Mouse (Mus musculus) spleen, adult 2 months (tissue): ENCODE data around the gene Fancc. TPM values are rescaled to one million over a fixed set of nuclear protein-coding genes. Genes with fewer than 3 reads are reported as not detected.
A peak's percentile ranks its signal among the peaks of the same experiment; 100 is the strongest.

Experiments
- DNase-seq, 2 experiments: peaks; one replicate each; pipeline versions ENCODE4 v3.0.0 to v3.0.0-alpha.2; 2012 to 2021; ENCODE audit warnings: low spot score in 2 of 2, low read depth in 1 of 2
- H3K27ac ChIP-seq: fragments of 200-500 bp; 2 replicates; pipeline ENCODE4 v1.5.1; 2012; ENCODE audit warnings: low read length, inconsistent platforms; ENCODE audit not compliant: insufficient read depth
- H3K27me3 ChIP-seq: fragments of 200-500 bp; 2 replicates; pipeline ENCODE4 v1.6.1; 2012; ENCODE audit warnings: mild to moderate bottlenecking, moderate library complexity, low read length, inconsistent platforms; ENCODE audit not compliant: control insufficient read depth, insufficient read depth
- H3K36me3 ChIP-seq: fragments of 200-500 bp; 2 replicates; pipeline ENCODE4 v1.6.1; 2012; ENCODE audit warnings: mild to moderate bottlenecking, low read length, inconsistent platforms; ENCODE audit not compliant: control insufficient read depth, insufficient read depth
- H3K4me1 ChIP-seq: fragments of 200-500 bp; 2 replicates; pipeline ENCODE4 v1.6.1; 2011; ENCODE audit warnings: inconsistent platforms; ENCODE audit not compliant: control insufficient read depth, insufficient read depth, insufficient read length
- H3K4me3 ChIP-seq: fragments of 200-500 bp; 2 replicates; pipeline ENCODE4 v1.5.1; 2011; ENCODE audit warnings: mild to moderate bottlenecking, inconsistent platforms; ENCODE audit not compliant: insufficient read depth, insufficient read length; ENCODE audit errors: extremely low read depth
- CTCF ChIP-seq: fragments of 200-500 bp; IDR thresholded peaks from 2 replicates; pipeline ENCODE4 v1.5.1; 2011; ENCODE audit warnings: mild to moderate bottlenecking, inconsistent platforms; ENCODE audit not compliant: insufficient read depth, insufficient read length, insufficient replicate concordance; ENCODE audit errors: extremely low read depth
- POLR2A ChIP-seq: fragments of 200-500 bp; IDR thresholded peaks from 2 replicates; pipeline ENCODE4 v1.6.1; 2011; ENCODE audit warnings: low read depth, low read length, inconsistent platforms
- WGBS: fragments of 180-500 bp; shearing (Covaris S2); methylation state at CpG from one replicate; pipeline ENCODE4 v1.1.7; 2018; 5-methylcytosine and 5-hydroxymethylcytosine counted together
- polyA plus RNA-seq: library from polyadenylated mRNA; depleted of rRNA; stranded (reverse); fragments of >200 nt; gene quantifications from 2 replicates; pipeline ENCODE4 v1.2.3, GENCODE M21; 2012; rRNA removed

Fancc gene
- polyA plus RNA-seq, result 4.8 and 5.1 TPM in 2 replicates

DNA sequence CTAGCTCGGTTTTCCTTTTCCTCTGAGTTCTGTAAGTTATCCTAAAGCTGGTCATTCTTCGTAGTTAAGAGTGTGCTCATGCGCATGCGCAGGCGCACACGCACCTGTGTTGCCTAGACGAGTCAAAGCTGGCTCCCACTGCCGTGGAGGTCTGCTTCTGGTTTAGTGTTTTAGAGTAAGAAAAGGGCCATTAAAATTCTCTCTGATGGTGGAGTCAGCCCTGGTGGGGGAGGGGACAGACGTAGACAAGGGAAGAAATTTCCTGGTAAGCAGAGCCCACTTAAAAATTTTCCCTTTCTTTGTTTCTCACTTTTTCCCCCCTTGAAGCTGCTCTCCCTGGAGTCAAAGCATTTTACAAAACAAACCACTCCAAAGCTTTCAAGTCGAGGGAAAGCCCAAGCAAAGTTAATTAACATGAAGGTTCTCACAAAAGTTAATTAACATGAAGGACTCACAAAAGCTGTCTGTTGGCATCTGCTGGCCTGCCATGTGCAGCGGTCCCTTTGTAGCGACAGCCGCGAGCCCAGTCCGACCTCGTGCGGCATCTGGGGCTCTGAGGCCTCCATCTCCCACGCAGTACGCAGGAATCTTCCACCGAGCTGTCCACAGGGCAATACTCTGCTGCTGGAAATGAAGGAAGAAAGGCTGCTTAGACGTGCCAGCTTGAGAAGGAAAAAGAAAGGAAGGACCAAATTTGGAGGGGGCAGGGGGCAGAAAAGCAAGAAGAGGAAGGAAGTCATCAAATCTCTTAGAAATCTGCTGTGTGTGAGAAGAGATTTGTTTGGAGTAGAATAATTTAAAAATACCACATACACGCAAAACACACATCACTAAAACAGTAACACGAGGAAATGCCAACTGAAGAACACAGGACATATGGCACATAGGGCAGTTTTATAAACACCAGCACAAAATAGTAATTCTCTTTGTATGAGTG is at the start of gene Fancc:
Gene Fancc (minus strand): TSS at position 633 of the 937 bp plus-strand sequence.
- DNase-seq, result no peak
- WGBS, result 22% methylated on average over 23 of the region's 23 CpGs
- H3K36me3 ChIP-seq, result no peaks in the 10 kb centered on the region

DNA sequence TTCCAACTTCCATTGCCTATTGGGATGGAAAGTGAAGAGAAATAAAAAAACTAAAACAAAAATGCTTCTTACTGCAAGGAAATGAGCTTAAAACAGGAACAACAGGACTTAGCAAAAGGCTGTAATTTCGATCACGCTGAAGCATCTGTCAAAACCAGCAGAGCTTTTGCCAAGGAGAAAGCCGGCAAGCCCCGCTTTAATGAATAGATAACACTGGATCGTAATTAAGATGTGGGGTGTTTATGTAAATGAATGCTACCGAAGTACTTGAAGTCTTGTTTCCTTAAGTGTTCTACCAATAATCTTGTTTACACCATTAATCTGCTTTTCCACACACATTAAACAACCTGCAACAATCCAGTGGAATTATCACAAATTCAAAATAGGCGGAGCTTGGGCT is 48.2 kb upstream of the Fancc start:
- no peak for DNase-seq
- 92% methylated on average over 7 of the region's 7 CpGs for WGBS
- Histone ChIP-seq H3K27me3 (no peaks in the 10 kb centered on the region), H3K4me1 (no peaks in the 10 kb centered on the region), H3K27ac (no peak overlapping the region), H3K4me3 (no peak overlapping the region), H3K36me3 (peaks cover 20% of the 10 kb centered on the region)
- no peak for TF ChIP-seq CTCF
- no peak for TF ChIP-seq POLR2A

More for the DNA sequence above, at the start of gene Fancc:
- Histone ChIP-seq H3K4me3 (peak within 1 kb of the TSS; percentile 59), H3K27ac (no peak within 1 kb of the TSS), H3K27me3 (no peaks in the 10 kb centered on the region), H3K4me1 (no peaks in the 10 kb centered on the region)
- no peak for TF ChIP-seq CTCF
- TF ChIP-seq POLR2A, result no peak

DNA sequence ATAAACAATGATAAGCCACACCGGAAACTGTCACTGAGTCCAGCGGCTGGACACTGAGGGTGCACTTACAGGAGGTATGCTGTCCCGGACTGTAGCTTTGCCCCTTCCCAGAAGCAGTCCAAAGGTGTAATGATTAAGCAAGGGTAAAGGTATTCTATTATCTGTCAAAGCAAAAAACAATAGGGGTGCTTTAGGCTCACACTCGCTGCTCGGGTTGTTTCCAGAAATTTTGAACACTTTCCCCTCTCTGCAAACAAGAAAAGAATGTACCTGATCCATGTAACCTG is 47.8 kb upstream of the Fancc start:
- 91% methylated on average over 5 of the region's 5 CpGs for WGBS
- Histone ChIP-seq H3K4me3 (no peak overlapping the region), H3K27me3 (no peaks in the 10 kb centered on the region), H3K4me1 (no peaks in the 10 kb centered on the region), H3K36me3 (peaks cover 21% of the 10 kb centered on the region), H3K27ac (no peak overlapping the region)
- TF ChIP-seq CTCF (no peak), POLR2A (no peak)
- no peak for DNase-seq

DNA sequence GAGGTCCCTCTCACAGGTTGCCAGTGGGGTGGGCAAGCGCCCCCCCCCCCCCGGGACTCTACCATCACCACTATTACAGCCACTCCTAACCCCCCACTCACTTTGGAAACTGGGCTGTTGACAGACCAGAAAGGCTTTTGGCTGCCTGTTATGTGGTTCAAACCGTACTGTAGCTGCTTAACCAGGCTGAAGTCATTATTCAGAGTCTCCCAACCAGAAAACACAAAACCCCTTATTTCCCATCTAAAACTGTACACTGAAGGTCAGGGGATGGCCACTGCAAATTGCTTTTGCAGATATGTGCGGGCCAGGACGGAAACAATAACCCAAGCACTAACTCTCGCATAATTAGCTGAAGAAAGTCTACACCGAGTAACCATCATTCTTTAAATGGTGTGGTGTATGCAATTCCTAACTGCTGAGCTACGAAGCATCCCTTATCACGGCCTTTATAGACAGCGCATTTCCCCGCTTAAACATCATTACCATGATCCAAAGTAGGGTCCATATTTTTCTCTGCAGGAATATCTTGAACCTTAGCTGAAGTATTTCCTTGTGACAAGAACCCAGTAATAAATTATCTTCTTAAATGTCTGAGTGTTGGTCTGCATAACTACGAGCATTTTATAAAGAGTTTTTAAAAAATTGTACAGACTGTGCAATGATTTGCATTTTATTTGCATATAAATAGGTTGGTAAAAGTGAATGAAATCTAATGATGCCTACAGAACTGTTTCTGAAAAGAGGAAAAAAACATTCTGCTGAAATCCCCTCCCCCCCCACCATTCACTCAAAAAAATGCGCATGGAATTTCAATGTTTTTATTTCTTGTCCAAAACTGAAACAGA is 47.3 kb upstream of the Fancc start:
- peaks cover 24% of the 10 kb centered on the region for H3K36me3 ChIP-seq
- 93% methylated on average over 13 of the region's 13 CpGs for WGBS
- no peak overlapping the region for H3K4me3 ChIP-seq
- no peak overlapping the region for H3K27ac ChIP-seq
- DNase-seq, result no peak
- TF ChIP-seq POLR2A (no peak), CTCF (no peak)
- no peaks in the 10 kb centered on the region for H3K27me3 ChIP-seq
- H3K4me1 ChIP-seq, result no peaks in the 10 kb centered on the region

DNA sequence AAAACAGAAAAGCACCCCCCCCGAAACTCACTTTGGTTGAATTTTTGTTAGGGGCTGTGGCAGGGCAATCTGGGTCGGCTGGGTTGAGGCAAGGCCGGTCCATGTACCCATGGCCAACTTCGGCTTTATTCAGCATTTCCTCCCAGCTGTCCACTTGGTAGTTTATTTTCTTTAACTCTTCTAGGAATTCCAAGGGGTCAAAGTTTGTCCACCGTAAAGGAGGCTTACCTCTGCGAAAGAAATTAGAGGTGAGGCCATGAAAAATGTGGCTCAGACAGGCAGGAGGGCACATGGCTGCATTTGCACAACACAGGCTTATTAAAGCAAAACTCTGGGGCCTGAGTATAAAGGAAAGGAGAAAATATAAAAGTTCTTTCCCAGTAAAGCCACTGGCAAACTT is 46.4 kb upstream of the Fancc start:
- WGBS, result 94% methylated on average over 6 of the region's 6 CpGs
- H3K4me3 ChIP-seq, result no peak overlapping the region
- TF ChIP-seq POLR2A, result no peak
- no peak for TF ChIP-seq CTCF
- DNase-seq, result no peak
- H3K4me1 ChIP-seq, result no peaks in the 10 kb centered on the region
- no peak overlapping the region for H3K27ac ChIP-seq
- H3K36me3 ChIP-seq, result peaks cover 29% of the 10 kb centered on the region
- no peaks in the 10 kb centered on the region for H3K27me3 ChIP-seq

DNA sequence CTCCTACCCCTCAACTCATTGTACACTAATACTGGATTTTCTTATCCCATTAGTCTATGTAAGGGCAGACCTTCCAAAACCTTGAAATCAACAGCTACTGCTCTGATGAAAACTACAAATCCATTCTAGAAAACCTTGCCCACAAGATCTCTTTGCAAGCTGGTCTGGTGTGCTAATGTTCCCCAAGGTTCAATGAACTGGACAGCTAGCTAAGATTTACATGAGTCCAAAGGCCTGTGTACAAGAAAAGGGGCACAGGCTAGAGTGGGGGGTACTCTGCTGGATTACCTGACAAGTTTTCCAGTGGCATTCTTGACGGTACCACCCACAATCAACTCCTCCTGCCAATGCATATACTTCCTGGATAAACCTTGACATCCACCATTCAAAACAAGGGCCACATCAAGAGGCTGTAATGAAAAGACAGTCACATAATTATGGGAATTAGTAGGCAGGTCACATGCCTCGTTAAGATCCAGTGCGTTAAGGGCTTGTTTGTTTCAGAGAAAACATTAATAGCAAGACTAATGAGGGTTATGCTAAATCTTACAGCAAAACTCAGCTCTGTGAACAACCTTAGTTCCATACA is 45.8 kb upstream of the Fancc start:
- H3K27ac ChIP-seq, result no peak overlapping the region
- DNase-seq, result no peak
- no peaks in the 10 kb centered on the region for H3K4me1 ChIP-seq
- TF ChIP-seq POLR2A (no peak), CTCF (no peak)
- H3K27me3 ChIP-seq, result no peaks in the 10 kb centered on the region
- peaks cover 31% of the 10 kb centered on the region for H3K36me3 ChIP-seq
- no peak overlapping the region for H3K4me3 ChIP-seq
- WGBS, result 94% methylated on average over 3 of the region's 3 CpGs
